Mouse (Mus musculus) kidney, adult 2 months (tissue): ENCODE results near the gene Flywch1.

Experiments used
- CTCF ChIP-seq: fragments of 200-500 bp; conservative IDR thresholded peaks from 2 replicates; pipeline ENCODE4 v1.5.1; 2011; ENCODE audit warnings: low read depth, mild to moderate bottlenecking, control low read depth, low read length, moderate library complexity, mixed read lengths; ENCODE audit not compliant: insufficient read depth, insufficient read length
- POLR2A ChIP-seq: fragments of 200-500 bp; IDR thresholded peaks from one replicate; pipeline ENCODE4 v1.6.1; 2011; ENCODE audit warnings: low read depth, low read length, control low read depth

DNA sequence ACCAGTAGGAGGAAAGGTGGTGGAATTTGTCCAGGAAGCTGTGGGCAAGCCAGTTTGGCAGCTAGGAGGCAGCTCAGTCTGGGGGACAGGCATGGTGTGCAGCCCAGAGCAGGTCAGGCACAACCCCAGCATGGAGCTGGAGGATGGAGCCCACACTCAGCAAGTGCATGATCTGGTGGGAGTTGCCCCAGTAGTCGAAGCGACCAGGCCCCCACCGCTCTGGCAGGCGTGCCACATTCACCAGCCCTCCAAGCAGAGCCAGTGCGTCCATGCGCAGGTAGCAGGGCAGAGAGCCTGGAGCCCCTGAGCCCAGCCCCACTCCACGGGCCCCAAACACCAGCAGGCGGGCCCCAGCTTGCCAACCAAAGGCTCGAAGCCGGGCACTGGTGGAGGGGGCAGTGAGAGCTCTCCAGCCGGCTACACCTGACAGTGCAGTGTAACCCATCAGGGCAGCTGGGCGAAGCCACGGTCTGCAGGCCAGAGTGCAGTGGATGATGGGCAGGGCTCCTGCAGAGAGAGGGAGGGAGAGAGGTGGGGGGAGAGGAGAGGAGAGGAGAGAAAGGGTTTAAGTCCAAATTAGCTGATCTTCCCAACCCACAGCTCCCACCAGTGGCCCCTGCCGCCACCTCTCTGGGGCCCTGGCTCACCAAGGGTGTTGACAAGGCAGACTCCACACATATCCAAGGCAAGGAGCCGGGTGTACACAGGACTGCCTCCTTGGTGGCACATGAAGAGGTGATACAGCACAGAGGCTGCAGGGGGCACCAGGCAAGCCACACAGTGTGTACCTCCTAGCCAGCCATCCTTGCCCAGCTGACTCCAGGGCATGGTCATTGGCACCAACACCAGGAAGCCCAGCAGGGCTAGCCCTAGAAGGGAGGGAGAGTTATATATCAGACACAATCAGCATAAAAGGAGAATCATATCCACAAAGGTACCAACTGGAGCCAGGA lies 33.6 kb downstream of the Flywch1 start:
- no peak for TF ChIP-seq POLR2A
- TF ChIP-seq CTCF, result no peak
